Mouse (Mus musculus) E14TG2a.4 (cell line): Measurements from ENCODE around the gene Adamtsl5.

Source experiments
- H3K27me3 ChIP-seq: 2 replicates; pipeline ENCODE4 v1.6.1; 2014; ENCODE audit warnings: low read length, control low read depth; ENCODE audit not compliant: insufficient read depth
- H3K36me3 ChIP-seq: 2 replicates; pipeline ENCODE4 v1.6.1; 2014; ENCODE audit warnings: low read length, control low read depth; ENCODE audit not compliant: insufficient read depth
- H3K4me1 ChIP-seq: replicated peaks from 2 replicates; pipeline ENCODE4 v1.6.1; 2014; ENCODE audit warnings: low read depth, low read length, control low read depth
- H3K4me3 ChIP-seq: replicated peaks from 2 replicates; pipeline ENCODE4 v1.5.1; 2014; ENCODE audit warnings: mild to moderate bottlenecking, low read length
- H3K9me3 ChIP-seq: 2 replicates; pipeline ENCODE4 v1.6.1; 2014; ENCODE audit warnings: low read length, control low read depth
- CTCF ChIP-seq: conservative IDR thresholded peaks from 2 replicates; pipeline ENCODE4 v1.5.1; 2014; ENCODE audit warnings: low read length
- NANOG ChIP-seq: IDR thresholded peaks from 2 replicates; pipeline ENCODE4 v1.6.1; 2014; ENCODE audit warnings: borderline replicate concordance, low read length, mixed read lengths
- POU5F1 ChIP-seq: IDR thresholded peaks from 2 replicates; pipeline ENCODE4 v1.6.1; 2014; ENCODE audit warnings: low read length, borderline replicate concordance

Gene Adamtsl5

DNA sequence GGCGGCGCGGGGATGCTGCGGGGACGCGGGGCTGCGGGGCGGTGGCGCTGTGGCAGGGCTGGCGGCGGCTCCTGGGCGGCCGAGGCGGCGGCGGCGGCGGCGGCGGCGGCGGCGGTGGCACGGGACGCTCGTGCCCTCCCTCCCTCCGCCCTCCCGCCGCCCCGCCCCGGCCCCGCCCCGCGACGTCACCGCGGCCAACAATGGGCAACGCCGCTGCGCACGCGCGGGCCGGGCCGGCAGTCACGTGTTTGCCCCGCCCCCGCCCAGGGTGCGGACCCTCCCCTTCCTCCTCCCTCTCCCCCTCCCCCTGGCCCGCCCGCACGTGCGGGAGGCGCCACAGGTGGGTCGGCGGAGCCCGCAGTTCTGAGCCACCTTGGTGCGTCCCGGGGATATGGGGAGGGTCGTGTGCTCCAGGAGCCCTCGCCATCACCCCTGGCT lies 39.3 kb upstream of the Adamtsl5 start, which contains the start of gene Mex3d:
Mex3d (minus strand) TSS at position 138 of the 438 bp plus-strand sequence.
- peak within 1 kb of the TSS; percentile 88 for H3K4me3 ChIP-seq
- peaks cover 64% of the 10 kb centered on the region for H3K36me3 ChIP-seq
- no peaks in the 10 kb centered on the region for H3K9me3 ChIP-seq
- TF ChIP-seq POU5F1 (no peak), CTCF (no peak), NANOG (no peak)
- peaks cover 13% of the 10 kb centered on the region for H3K27me3 ChIP-seq
- peaks cover 78% of the 10 kb centered on the region for H3K4me1 ChIP-seq

DNA sequence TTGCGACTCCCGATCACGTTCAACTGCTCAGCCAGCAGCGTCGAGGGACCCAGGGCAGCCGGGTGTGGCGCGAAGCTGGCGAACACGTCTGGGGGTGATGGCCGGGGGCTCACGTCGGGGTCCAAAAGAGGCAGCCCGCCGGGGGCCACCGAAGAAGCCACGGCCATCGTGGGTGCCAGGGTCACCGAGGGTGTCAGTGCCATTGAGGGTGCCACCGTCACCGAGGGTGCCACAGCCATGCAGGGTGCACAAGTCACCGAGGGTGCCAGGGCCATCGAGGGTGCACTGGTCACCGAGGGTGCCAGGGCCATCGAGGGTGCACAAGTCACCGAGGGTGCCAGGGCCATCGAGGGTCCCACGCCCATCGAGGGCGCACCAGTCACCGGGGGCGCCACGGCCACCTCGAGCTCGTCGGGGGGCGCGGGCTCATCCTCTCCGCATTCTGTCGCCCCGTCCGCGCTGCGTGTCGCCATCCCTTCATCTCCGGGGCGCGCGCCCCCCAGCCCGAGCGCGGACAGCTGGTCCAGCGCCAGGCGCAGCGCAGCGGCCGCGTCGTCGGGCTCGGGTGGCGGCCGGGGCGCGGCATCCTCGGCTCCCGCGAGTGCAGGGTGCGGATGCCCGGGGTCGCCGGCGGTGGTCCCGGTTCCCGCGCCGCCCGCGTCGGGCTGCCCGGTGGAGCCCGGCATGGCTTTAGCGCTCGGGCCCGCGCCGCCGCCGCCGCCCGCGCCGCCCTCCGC lies 38.7 kb upstream of the Adamtsl5 start:
- peaks cover 13% of the 10 kb centered on the region for H3K27me3 ChIP-seq
- no peaks in the 10 kb centered on the region for H3K9me3 ChIP-seq
- H3K36me3 ChIP-seq, result peaks cover 64% of the 10 kb centered on the region
- no peak for TF ChIP-seq POU5F1
- TF ChIP-seq NANOG, result no peak
- no peak for TF ChIP-seq CTCF
- H3K4me1 ChIP-seq, result peaks cover 78% of the 10 kb centered on the region
- peak overlapping the region; percentile 88 for H3K4me3 ChIP-seq

DNA sequence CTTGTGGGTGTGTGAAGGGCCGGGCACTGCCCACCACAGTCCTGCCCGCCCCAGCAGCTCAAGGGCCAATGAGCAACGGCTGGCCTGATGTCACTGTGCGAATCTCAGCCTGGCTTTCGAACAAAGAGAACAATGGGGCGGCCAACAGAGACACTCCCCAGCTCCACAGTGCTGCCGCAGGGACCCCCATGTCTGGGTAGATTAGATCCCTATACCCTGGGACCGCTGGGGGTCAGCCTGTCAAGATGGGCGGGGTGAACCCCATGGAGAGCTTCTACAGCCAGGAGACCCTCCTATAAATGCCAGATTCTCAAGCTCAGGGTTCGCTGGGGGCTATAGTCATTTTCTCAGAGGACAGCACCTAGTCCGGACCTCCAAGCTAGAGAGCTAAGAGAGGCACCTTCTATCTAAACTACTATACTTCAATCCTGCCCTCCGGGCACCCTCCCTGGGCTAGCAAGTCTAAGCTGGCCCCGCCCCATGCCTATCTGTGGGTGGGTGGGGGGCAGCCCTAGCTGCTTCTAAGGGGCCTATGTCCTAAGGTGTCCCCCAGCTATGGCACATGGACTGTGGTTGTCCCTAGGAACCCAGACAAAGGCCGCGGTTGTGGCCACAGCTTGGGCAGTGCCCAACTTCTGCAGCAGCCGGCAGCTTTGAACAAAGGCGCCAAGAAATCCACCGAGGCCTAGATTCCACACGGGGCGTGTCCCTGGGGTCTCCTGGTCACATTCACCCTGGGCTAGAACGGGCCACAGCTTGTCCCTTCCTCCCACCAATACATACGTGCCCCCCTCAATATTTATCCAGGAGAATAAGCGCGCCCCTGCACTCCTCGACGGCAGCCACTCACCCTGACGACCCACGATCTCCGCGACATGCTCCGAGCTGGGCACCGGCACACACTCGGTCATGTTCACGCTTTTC lies 37.9 kb upstream of the Adamtsl5 start:
- peaks cover 62% of the 10 kb centered on the region for H3K36me3 ChIP-seq
- H3K9me3 ChIP-seq, result no peaks in the 10 kb centered on the region
- TF ChIP-seq NANOG, result no peak
- TF ChIP-seq CTCF, result no peak
- TF ChIP-seq POU5F1, result no peak
- H3K4me1 ChIP-seq, result peaks cover 76% of the 10 kb centered on the region
- H3K27me3 ChIP-seq, result peaks cover 13% of the 10 kb centered on the region
- peak overlapping the region; percentile 88 for H3K4me3 ChIP-seq

DNA sequence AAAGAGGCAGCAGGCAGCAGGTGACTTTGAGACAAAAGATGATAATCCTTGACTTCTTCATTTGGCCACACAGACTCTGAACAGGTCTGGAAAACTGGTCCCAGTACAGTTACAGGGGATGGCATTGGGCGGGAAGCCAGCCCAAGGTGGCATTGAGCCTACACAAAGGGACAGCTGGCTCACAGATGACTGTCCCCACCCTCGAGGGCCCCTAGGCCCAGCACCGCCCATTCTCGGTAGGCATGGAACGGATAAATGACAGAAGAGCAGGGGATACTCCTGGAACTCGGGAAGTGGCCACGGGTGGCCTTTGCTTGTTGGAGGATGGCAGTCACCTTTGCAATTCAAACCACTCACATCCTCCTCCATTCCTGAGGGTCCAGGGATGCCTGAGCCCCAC lies 37.1 kb upstream of the Adamtsl5 start:
- TF ChIP-seq CTCF, result no peak
- TF ChIP-seq POU5F1, result no peak
- no peak for TF ChIP-seq NANOG
- H3K36me3 ChIP-seq, result peaks cover 60% of the 10 kb centered on the region

DNA sequence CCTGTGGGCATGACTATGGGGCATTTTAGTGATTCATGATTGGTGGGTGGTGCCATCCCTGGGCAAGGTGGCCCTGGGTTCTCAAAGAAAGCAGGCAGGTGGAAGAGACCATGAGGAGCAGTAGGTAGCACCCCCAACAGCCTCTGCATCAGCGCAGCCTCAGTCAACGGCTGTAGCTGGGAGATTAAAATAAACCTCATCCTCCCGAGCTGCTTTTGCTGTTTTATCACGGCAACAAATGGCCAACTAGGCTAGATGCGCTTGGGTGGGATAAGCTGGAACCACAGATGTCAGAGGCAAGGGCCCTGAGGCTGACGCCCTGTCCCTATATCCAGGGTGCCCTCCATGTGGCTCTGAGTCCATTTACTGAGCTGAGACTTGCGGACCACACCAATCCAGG lies 36.5 kb upstream of the Adamtsl5 start:
- H3K4me3 ChIP-seq, result peak overlapping the region; percentile 88
- TF ChIP-seq NANOG (no peak), POU5F1 (no peak), CTCF (no peak)

More for the DNA sequence above, 37.1 kb upstream of the Adamtsl5 start:
- H3K27me3 ChIP-seq, result peaks cover 13% of the 10 kb centered on the region
- no peaks in the 10 kb centered on the region for H3K9me3 ChIP-seq
- H3K4me3 ChIP-seq, result peak overlapping the region; percentile 88
- peaks cover 77% of the 10 kb centered on the region for H3K4me1 ChIP-seq

DNA sequence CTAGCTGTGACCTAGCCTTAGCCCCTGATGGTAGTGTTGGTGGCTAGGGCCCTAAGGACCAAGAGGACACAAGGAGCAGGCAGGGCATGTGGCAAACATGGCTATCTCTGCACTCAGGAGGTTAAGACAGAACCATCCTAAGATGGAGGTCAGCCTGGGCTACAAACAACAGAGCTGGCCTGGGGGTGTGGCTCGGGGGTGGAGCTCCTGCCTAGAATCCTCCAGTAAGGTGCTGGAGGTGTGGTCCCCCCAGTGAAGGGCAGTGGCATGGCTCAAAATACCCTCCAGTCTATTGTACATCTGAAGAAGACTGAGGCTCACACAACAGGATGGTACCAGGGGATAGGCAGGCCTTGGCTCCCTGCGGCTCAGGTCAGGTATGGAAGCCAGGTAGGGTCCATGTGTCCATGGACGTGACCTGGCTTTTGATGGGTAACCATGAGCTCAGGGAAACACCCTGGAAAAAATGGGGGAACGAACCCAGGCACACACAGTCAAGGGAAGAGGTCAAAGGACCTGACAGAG lies 36.0 kb upstream of the Adamtsl5 start:
- TF ChIP-seq POU5F1, result no peak
- no peak for TF ChIP-seq NANOG
- TF ChIP-seq CTCF, result no peak
- Histone ChIP-seq H3K9me3 (no peaks in the 10 kb centered on the region), H3K4me3 (peak overlapping the region; percentile 88), H3K27me3 (peaks cover 21% of the 10 kb centered on the region), H3K4me1 (peaks cover 72% of the 10 kb centered on the region), H3K36me3 (peaks cover 60% of the 10 kb centered on the region)

More for the DNA sequence above, 36.5 kb upstream of the Adamtsl5 start:
- H3K9me3 ChIP-seq, result no peaks in the 10 kb centered on the region
- H3K27me3 ChIP-seq, result peaks cover 16% of the 10 kb centered on the region
- H3K36me3 ChIP-seq, result peaks cover 59% of the 10 kb centered on the region
- peaks cover 77% of the 10 kb centered on the region for H3K4me1 ChIP-seq

DNA sequence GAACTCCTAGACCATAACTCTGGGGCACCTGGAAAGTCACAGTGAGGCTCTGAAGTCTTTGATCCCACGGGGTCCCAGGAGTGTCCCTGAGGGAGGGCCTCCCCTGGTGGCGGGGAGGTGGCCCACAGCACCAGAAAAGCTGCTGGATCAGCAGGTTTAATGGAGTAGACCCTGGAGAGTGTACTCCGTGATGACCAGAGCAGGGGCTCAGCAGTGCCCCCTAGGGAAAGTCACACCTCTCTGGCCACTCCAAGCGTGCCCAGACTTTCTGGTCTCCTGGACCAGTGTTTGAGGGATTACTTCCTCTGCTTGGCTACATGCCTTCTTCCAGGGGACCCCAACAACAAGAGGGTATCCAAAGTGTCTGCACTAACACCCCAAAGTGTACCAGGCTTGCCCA lies 35.2 kb upstream of the Adamtsl5 start:
- H3K36me3 ChIP-seq, result peaks cover 60% of the 10 kb centered on the region
- no peak overlapping the region for H3K4me3 ChIP-seq
- H3K4me1 ChIP-seq, result peaks cover 67% of the 10 kb centered on the region
- H3K27me3 ChIP-seq, result peaks cover 21% of the 10 kb centered on the region
- peak; percentile 39 for TF ChIP-seq CTCF
- TF ChIP-seq POU5F1, result no peak
- no peak for TF ChIP-seq NANOG
- no peaks in the 10 kb centered on the region for H3K9me3 ChIP-seq

DNA sequence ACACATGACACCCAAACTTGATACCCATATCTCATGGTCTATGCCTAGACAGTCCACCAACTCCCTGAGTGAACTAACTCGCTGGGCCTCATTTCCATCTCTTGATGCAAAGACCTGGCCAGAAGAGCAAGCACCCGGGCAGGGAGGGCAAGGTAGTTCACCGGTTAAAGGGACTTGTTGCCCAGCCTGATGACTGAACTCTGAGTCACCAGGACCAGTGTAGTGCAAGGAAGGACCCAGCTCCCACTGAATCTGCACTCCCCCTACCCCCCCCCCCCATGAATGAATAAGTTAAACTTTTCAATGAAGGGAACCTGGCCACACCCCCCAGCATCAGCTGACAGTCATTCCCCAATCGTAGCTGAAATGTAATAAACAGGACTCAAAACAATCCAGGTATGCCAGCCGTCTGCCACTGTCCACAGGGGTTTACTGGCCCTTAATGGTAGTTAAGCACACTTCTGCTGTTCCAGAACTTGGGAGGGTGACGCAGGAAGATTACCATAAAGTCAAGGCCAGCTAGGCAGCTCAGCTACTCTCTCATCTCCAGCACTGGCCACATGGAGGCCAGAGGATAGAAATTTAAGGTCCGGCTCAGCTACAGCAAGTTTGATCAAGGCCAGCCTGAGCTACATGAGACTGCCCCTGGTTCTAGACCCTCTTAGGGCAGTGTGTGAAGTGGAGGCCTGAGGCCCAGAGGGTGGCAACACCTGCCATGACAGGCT lies 34.6 kb upstream of the Adamtsl5 start:
- TF ChIP-seq CTCF (no peak), NANOG (no peak), POU5F1 (no peak)
- peaks cover 21% of the 10 kb centered on the region for H3K27me3 ChIP-seq
- H3K4me3 ChIP-seq, result peak overlapping the region; percentile 69
- H3K9me3 ChIP-seq, result no peaks in the 10 kb centered on the region
- H3K4me1 ChIP-seq, result peaks cover 64% of the 10 kb centered on the region
- peaks cover 60% of the 10 kb centered on the region for H3K36me3 ChIP-seq
